Mouse (Mus musculus): ENCODE data around the gene Gm49398. TPM values are rescaled to one million over a fixed set of nuclear protein-coding genes. Genes with fewer than 3 reads are reported as not detected.

The Gm49398 gene
- polyA plus RNA-seq (2015; fragmentation: Nextera tagmentation; extraction: Ambion mirVana): not detected in 2 replicates

- Histone ChIP-seq H3K27me3 (no peaks in the 10 kb centered on the region), H3K36me3 (no peaks in the 10 kb centered on the region), H3K27ac (no peak within 1 kb of the TSS), H3K9ac (no peak within 1 kb of the TSS), H3K4me2 (no peak within 1 kb of the TSS), H3K9me3 (replicated peaks) (no peaks in the 10 kb centered on the region; the same call in 1 of the 2 replicates), H3K4me1 (no peaks in the 10 kb centered on the region), H3K4me3 (replicated peaks) (no peak within 1 kb of the TSS)
- 88% methylated on average over 2 of the region's 2 CpGs for WGBS
- no peak for ATAC-seq (replicated peaks; ENCODE audit: low FRiP score)
Observed at GRCm38 (mm10) chr13:61288739-61289138, at the start of gene Gm49398. Gm49398 (minus strand) TSS chr13:61288839.

DNA sequence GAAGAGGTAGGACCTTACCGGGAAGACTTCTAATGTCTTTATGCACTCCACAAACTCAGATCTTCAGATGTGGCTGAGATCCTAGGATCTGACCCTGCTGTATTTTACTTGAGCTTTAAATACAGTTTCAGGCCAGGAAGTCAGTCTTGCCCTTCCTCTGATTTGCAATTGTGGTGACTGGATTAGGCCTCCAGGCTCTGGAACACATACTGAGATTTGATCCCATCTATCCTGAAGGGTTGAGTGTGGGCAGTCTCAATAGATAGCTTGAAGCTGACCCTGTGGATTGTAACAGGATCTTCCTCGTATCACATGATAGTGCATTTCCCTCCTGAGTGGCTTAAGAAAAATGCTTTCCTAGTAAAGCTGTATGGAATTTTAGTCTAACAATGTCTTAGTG, 33.4 kb downstream of the Gm49398 start, which contains the start of gene Cts8:
Cts8 (minus strand) TSS at position 101 of the 400 bp plus-strand sequence.
- Histone ChIP-seq H3K4me2 (no peak within 1 kb of the TSS), H3K9ac (no peak within 1 kb of the TSS), H3K4me1 (no peaks in the 10 kb centered on the region), H3K9me3 (replicated peaks) (no peaks in the 10 kb centered on the region), H3K4me3 (replicated peaks) (no peak within 1 kb of the TSS), H3K27ac (no peak within 1 kb of the TSS), H3K36me3 (no peaks in the 10 kb centered on the region), H3K27me3 (no peaks in the 10 kb centered on the region)
- 92% methylated on average over 2 of the region's 2 CpGs for WGBS
- no peak for ATAC-seq (replicated peaks; ENCODE audit: low FRiP score)

GRCm38 (mm10) chr13:61241076-61241947, 47.3 kb downstream of the Gm49398 start:
- H3K36me3 ChIP-seq: no peaks in the 10 kb centered on the region
- no peak overlapping the region for H3K9ac ChIP-seq
- WGBS: 59% methylated on average over 13 of the region's 13 CpGs

DNA sequence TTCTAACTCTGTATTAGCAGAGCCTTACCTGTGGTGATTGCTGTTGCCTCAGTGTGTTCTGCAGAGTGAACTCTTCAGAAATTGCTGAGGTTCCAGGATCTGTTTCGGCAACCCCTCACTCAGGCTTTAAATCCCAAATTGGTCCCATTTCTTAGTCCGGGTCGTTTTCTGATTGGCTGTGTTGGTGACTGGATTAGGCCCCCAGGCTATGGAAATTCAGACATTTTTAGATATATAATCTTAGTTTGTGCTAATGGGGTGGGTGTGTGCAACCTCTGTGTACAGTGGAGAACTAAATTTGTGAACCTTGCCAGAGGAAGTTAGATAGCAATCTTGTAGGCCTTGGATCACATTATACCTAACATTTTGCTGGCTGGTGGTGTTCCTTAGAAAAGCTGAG, 85.3 kb downstream of the Gm49398 start, which contains the start of gene Cts6:
Cts6 (minus strand) TSS at position 101 of the 400 bp plus-strand sequence.
- Histone ChIP-seq H3K9ac (no peak within 1 kb of the TSS), H3K27ac (no peak within 1 kb of the TSS), H3K9me3 (replicated peaks) (0 out of 2 replicates have a peak, but pooled peaks cover 7% of the 10 kb centered on the region), H3K4me2 (no peak within 1 kb of the TSS), H3K4me3 (replicated peaks) (no peak within 1 kb of the TSS), H3K27me3 (no peaks in the 10 kb centered on the region), H3K36me3 (no peaks in the 10 kb centered on the region), H3K4me1 (no peaks in the 10 kb centered on the region)
- WGBS: 86% methylated on average over 3 of the region's 3 CpGs
- ATAC-seq (replicated peaks; ENCODE audit: low FRiP score): no peak

More at GRCm38 (mm10) chr13:61241076-61241947, 47.3 kb downstream of the Gm49398 start:
- 0 out of 2 replicates have a peak, but pooled peaks have one; percentile 62 for ATAC-seq (replicated peaks; ENCODE audit: low FRiP score)
- Histone ChIP-seq H3K27me3 (no peaks in the 10 kb centered on the region), H3K4me3 (replicated peaks) (no peak overlapping the region), H3K4me1 (no peaks in the 10 kb centered on the region), H3K9me3 (replicated peaks) (no peaks in the 10 kb centered on the region), H3K27ac (no peak overlapping the region), H3K4me2 (no peak overlapping the region)

Small RNAs within 50 kb of the gene (microRNA-seq; reads per million reads assigned to microRNA genes)
- gene Gm27704: not detected

Other genes starting within 250 kb of the Gm49398 start
- gene Ctsq, start 248.2 kb downstream of the Gm49398 start, polyA plus RNA-seq (2015; fragmentation: Nextera tagmentation; extraction: Ambion mirVana): not detected in 2 replicates
- not detected in 2 replicates for gene Ctsr, start 124.6 kb downstream of the Gm49398 start, polyA plus RNA-seq (2015; fragmentation: Nextera tagmentation; extraction: Ambion mirVana)
- not detected in 2 replicates for gene Cts6, start 85.4 kb downstream of the Gm49398 start, polyA plus RNA-seq (2015; fragmentation: Nextera tagmentation; extraction: Ambion mirVana)
- not detected in 2 replicates for gene Cts8, start 33.5 kb downstream of the Gm49398 start, polyA plus RNA-seq (2015; fragmentation: Nextera tagmentation; extraction: Ambion mirVana)
- not detected in 2 replicates for gene Cts7, start 69.4 kb upstream of the Gm49398 start, polyA plus RNA-seq (2015; fragmentation: Nextera tagmentation; extraction: Ambion mirVana)

Measured in kidney, embryonic 15.5 days (tissue).